Mouse (Mus musculus) forebrain, embryonic 12.5 days (tissue): ENCODE data around the gene Rere. TPM values are rescaled to one million over a fixed set of nuclear protein-coding genes. Genes with fewer than 3 reads are reported as not detected.

ENCODE experiments used
- ATAC-seq: fragments of 200-750 bp; cut with Nextera tagmentation; 2 replicates; pipeline ENCODE4 v1.8.0; 2017; ENCODE audit warnings: moderate TSS enrichment; ENCODE audit not compliant: low FRiP score
- H3K27ac ChIP-seq: fragments of 300-500 bp; sonication (generic); 2 replicates; pipeline ENCODE4 v1.5.1; 2016; ENCODE audit warnings: mild to moderate bottlenecking
- H3K27me3 ChIP-seq: fragments of 300-500 bp; sonication (generic); 2 replicates; pipeline ENCODE4 v1.6.1; 2016; ENCODE audit warnings: mild to moderate bottlenecking
- H3K36me3 ChIP-seq: fragments of 300-500 bp; sonication (generic); replicated peaks from 2 replicates; pipeline ENCODE4 v1.6.1; 2016; ENCODE audit warnings: mild to moderate bottlenecking
- H3K4me1 ChIP-seq: fragments of 300-500 bp; sonication (generic); 2 replicates; pipeline ENCODE4 v1.6.1; 2016
- H3K4me2 ChIP-seq: fragments of 300-500 bp; sonication (generic); 2 replicates; pipeline ENCODE4 v1.6.1; 2016; ENCODE audit warnings: mild to moderate bottlenecking, moderate library complexity
- H3K4me3 ChIP-seq: fragments of 300-500 bp; sonication (generic); replicated peaks from 2 replicates; pipeline ENCODE4 v1.5.1; 2016; ENCODE audit warnings: mild to moderate bottlenecking
- H3K9ac ChIP-seq: fragments of 300-500 bp; sonication (generic); 2 replicates; pipeline ENCODE4 v1.6.1; 2016; ENCODE audit warnings: mild to moderate bottlenecking
- H3K9me3 ChIP-seq: fragments of 300-500 bp; sonication (generic); 2 replicates; pipeline ENCODE4 v1.6.1; 2016
- WGBS: fragments of 180-500 bp; shearing (Covaris S2); methylation state at CpG from one replicate; pipeline ENCODE4 v1.1.7; 2016; 5-methylcytosine and 5-hydroxymethylcytosine counted together
- polyA plus RNA-seq: library from polyadenylated mRNA; unstranded; fragments of >200 nt; fragmentation: Nextera tagmentation; extraction: Ambion mirVana; gene quantifications from 2 replicates; pipeline ENCODE4 v1.2.1, GENCODE M21; 2016

Rere gene
- polyA plus RNA-seq, 1 experiment from 2014 or later: 44.4 TPM

- Histone ChIP-seq H3K4me3 (no peak overlapping the region), H3K27me3 (no peaks in the 10 kb centered on the region), H3K4me1 (peaks cover 42% of the 10 kb centered on the region), H3K9me3 (no peaks in the 10 kb centered on the region), H3K27ac (no peak overlapping the region), H3K36me3 (peaks cover 6% of the 10 kb centered on the region; the same call in 1 of the 2 replicates), H3K4me2 (no peak overlapping the region), H3K9ac (no peak overlapping the region)
- 89% methylated on average over 4 of the region's 4 CpGs for WGBS
- ATAC-seq: no peak
Measured at GRCm38 (mm10) chr4:150428762-150429161, 147.3 kb downstream of the Rere start.

- no peak for ATAC-seq
- H3K27me3 ChIP-seq: no peaks in the 10 kb centered on the region
- WGBS: 92% methylated on average over 5 of the region's 5 CpGs
Measured at GRCm38 (mm10) chr4:150433827-150434574, 152.6 kb downstream of the Rere start.

GRCm38 (mm10) chr4:150435590-150435989, 154.1 kb downstream of the Rere start:
- ATAC-seq: no peak
- H3K9ac ChIP-seq: no peak overlapping the region
- H3K4me2 ChIP-seq: no peak overlapping the region
- no peak overlapping the region for H3K27ac ChIP-seq
- H3K27me3 ChIP-seq: no peaks in the 10 kb centered on the region
- peaks cover 3% of the 10 kb centered on the region; the same call in 1 of the 2 replicates for H3K36me3 ChIP-seq
- H3K9me3 ChIP-seq: no peaks in the 10 kb centered on the region
- no peak overlapping the region for H3K4me3 ChIP-seq
- WGBS: 89% methylated on average over 5 of the region's 5 CpGs
- H3K4me1 ChIP-seq: peaks cover 11% of the 10 kb centered on the region

More at GRCm38 (mm10) chr4:150433827-150434574, 152.6 kb downstream of the Rere start:
- H3K9ac ChIP-seq: no peak overlapping the region
- no peak overlapping the region for H3K4me3 ChIP-seq
- H3K36me3 ChIP-seq: peaks cover 6% of the 10 kb centered on the region; the same call in 1 of the 2 replicates
- H3K4me1 ChIP-seq: peaks cover 22% of the 10 kb centered on the region
- H3K27ac ChIP-seq: no peak overlapping the region
- H3K4me2 ChIP-seq: no peak overlapping the region
- no peaks in the 10 kb centered on the region for H3K9me3 ChIP-seq

- H3K27ac ChIP-seq: no peak overlapping the region
- H3K9ac ChIP-seq: no peak overlapping the region
- no peak overlapping the region for H3K4me3 ChIP-seq
- no peak overlapping the region for H3K4me2 ChIP-seq
- peaks cover 26% of the 10 kb centered on the region for H3K4me1 ChIP-seq
- no peak for ATAC-seq
- H3K9me3 ChIP-seq: no peaks in the 10 kb centered on the region
- H3K36me3 ChIP-seq: no peaks in the 10 kb centered on the region
- 84% methylated on average over 6 of the region's 6 CpGs for WGBS
- no peaks in the 10 kb centered on the region for H3K27me3 ChIP-seq
Measured at GRCm38 (mm10) chr4:150438621-150439020, 157.2 kb downstream of the Rere start.

GRCm38 (mm10) chr4:150441931-150442330, 160.5 kb downstream of the Rere start:
- no peaks in the 10 kb centered on the region for H3K36me3 ChIP-seq
- peaks cover 44% of the 10 kb centered on the region for H3K4me1 ChIP-seq
- no peak overlapping the region for H3K9ac ChIP-seq
- no peak overlapping the region for H3K27ac ChIP-seq
- no peak overlapping the region for H3K4me2 ChIP-seq
- H3K27me3 ChIP-seq: no peaks in the 10 kb centered on the region
- ATAC-seq: no peak
- H3K4me3 ChIP-seq: no peak overlapping the region
- 79% methylated on average over 10 of the region's 10 CpGs for WGBS
- no peaks in the 10 kb centered on the region for H3K9me3 ChIP-seq

GRCm38 (mm10) chr4:150444068-150444467, 162.6 kb downstream of the Rere start:
- Histone ChIP-seq H3K4me2 (no peak overlapping the region), H3K4me3 (no peak overlapping the region), H3K9me3 (no peaks in the 10 kb centered on the region), H3K27me3 (no peaks in the 10 kb centered on the region), H3K4me1 (peaks cover 54% of the 10 kb centered on the region), H3K36me3 (no peaks in the 10 kb centered on the region), H3K27ac (no peak overlapping the region), H3K9ac (no peak overlapping the region)
- ATAC-seq: no peak
- WGBS: 89% methylated on average over 3 of the region's 3 CpGs

GRCm38 (mm10) chr4:150446617-150447016, 165.2 kb downstream of the Rere start:
- Histone ChIP-seq H3K9me3 (no peaks in the 10 kb centered on the region), H3K27ac (peak overlapping the region; percentile 3; the same call in 1 of the 2 replicates), H3K36me3 (no peaks in the 10 kb centered on the region), H3K4me3 (no peak overlapping the region), H3K4me2 (no peak overlapping the region), H3K4me1 (peaks cover 59% of the 10 kb centered on the region), H3K9ac (no peak overlapping the region), H3K27me3 (no peaks in the 10 kb centered on the region)
- 65% methylated on average over 4 of the region's 4 CpGs for WGBS
- ATAC-seq: no peak

GRCm38 (mm10) chr4:150447517-150447916, 166.1 kb downstream of the Rere start:
- no peak for ATAC-seq
- no peaks in the 10 kb centered on the region for H3K36me3 ChIP-seq
- no peaks in the 10 kb centered on the region for H3K9me3 ChIP-seq
- no peak overlapping the region for H3K4me3 ChIP-seq
- no peak overlapping the region for H3K4me2 ChIP-seq
- H3K27ac ChIP-seq: no peak overlapping the region
- peaks cover 56% of the 10 kb centered on the region for H3K4me1 ChIP-seq
- no peak overlapping the region for H3K9ac ChIP-seq
- 84% methylated on average over 3 of the region's 3 CpGs for WGBS
- no peaks in the 10 kb centered on the region for H3K27me3 ChIP-seq

GRCm38 (mm10) chr4:150448433-150448832, 167.0 kb downstream of the Rere start:
- no peak for ATAC-seq
- Histone ChIP-seq H3K9me3 (no peaks in the 10 kb centered on the region), H3K36me3 (no peaks in the 10 kb centered on the region), H3K4me1 (peaks cover 57% of the 10 kb centered on the region), H3K4me3 (no peak overlapping the region), H3K4me2 (no peak overlapping the region), H3K27me3 (no peaks in the 10 kb centered on the region), H3K9ac (no peak overlapping the region), H3K27ac (0 out of 2 replicates have a peak overlapping the region, but pooled peaks have one; percentile 16)
- WGBS: 81% methylated on average over 1 of the region's 1 CpGs

GRCm38 (mm10) chr4:150450081-150450691, 168.7 kb downstream of the Rere start:
- Histone ChIP-seq H3K27me3 (no peaks in the 10 kb centered on the region), H3K4me2 (no peak overlapping the region), H3K4me3 (no peak overlapping the region), H3K27ac (0 out of 2 replicates have a peak overlapping the region, but pooled peaks have one; percentile 1), H3K4me1 (peaks cover 52% of the 10 kb centered on the region), H3K36me3 (no peaks in the 10 kb centered on the region), H3K9me3 (no peaks in the 10 kb centered on the region), H3K9ac (no peak overlapping the region)
- no peak for ATAC-seq
- 76% methylated on average over 6 of the region's 6 CpGs for WGBS

- no peaks in the 10 kb centered on the region for H3K9me3 ChIP-seq
Measured at GRCm38 (mm10) chr4:150452155-150452847, 170.9 kb downstream of the Rere start.

GRCm38 (mm10) chr4:150454571-150455306, 173.3 kb downstream of the Rere start:
- Histone ChIP-seq H3K4me1 (peaks cover 55% of the 10 kb centered on the region), H3K4me2 (no peak overlapping the region), H3K9ac (no peak overlapping the region), H3K4me3 (no peak overlapping the region), H3K27ac (0 out of 2 replicates have a peak overlapping the region, but pooled peaks have one; percentile 25), H3K36me3 (no peaks in the 10 kb centered on the region), H3K9me3 (no peaks in the 10 kb centered on the region), H3K27me3 (no peaks in the 10 kb centered on the region)
- 74% methylated on average over 12 of the region's 12 CpGs for WGBS
- ATAC-seq: no peak

More at GRCm38 (mm10) chr4:150452155-150452847, 170.9 kb downstream of the Rere start:
- no peak overlapping the region for H3K4me2 ChIP-seq
- no peak for ATAC-seq
- H3K27ac ChIP-seq: no peak overlapping the region
- no peaks in the 10 kb centered on the region for H3K36me3 ChIP-seq
- no peaks in the 10 kb centered on the region for H3K27me3 ChIP-seq
- WGBS: 79% methylated on average over 11 of the region's 11 CpGs
- no peak overlapping the region for H3K4me3 ChIP-seq
- H3K4me1 ChIP-seq: peaks cover 50% of the 10 kb centered on the region
- no peak overlapping the region for H3K9ac ChIP-seq
